In genomic region chr14:118551061-118551724, GRCm38 (mm10) we compare ENCODE assay signal across 8 mouse cellular contexts.
A peak's percentile ranks its signal among the peaks of the same experiment; 100 is the strongest.
DNase-seq lines count a peak whose midpoint lies in the region; ATAC-seq and TF ChIP-seq lines count a peak whose summit lies in the region.

No protein-coding gene starts in this region.

- WGBS in heart, postnatal 0 days = 30% methylated on average over 18 of the region's 18 CpGs
- 6% methylated on average over 18 of the region's 18 CpGs for WGBS in lung, embryonic 15.5 days

- DNase-seq in thymus, postnatal 25 days = peak; percentile 2
- no peak for DNase-seq in thymus, postnatal 0 days (ENCODE audit: low spot score)
- no peak for DNase-seq in heart, postnatal 0 days (ENCODE audit: low spot score)
- no peak for DNase-seq in Muller cell, postnatal 12 days (ENCODE audit: inconsistent ontology term)
- DNase-seq in layer of hippocampus, adult 8-10 months (ENCODE audit: low spot score in 2 of 2) = no peak
- DNase-seq in yolk sac, embryonic 10.5 days (ENCODE audit: low spot score) = no peak
- DNase-seq in spleen, adult 18-20 months = no peak

- peaks cover 11% of the 10 kb centered on the region; the same call in 1 of the 2 replicates for H3K4me1 ChIP-seq in heart, postnatal 0 days (ENCODE audit: control insufficient read depth, insufficient read depth)
- peaks cover 12% of the 10 kb centered on the region for H3K4me1 ChIP-seq in lung, embryonic 15.5 days

- TF ChIP-seq EP300 in heart, postnatal 0 days (IDR thresholded peaks at IDR 0.05; ENCODE audit: low read depth) = no peak

- H3K4me3 ChIP-seq in heart, postnatal 0 days (ENCODE audit: low read depth, low read length) = peak overlapping the region; percentile 38
- peak overlapping the region; percentile 22 for H3K4me3 ChIP-seq in lung, embryonic 15.5 days

- no peaks in the 10 kb centered on the region for H3K9me3 ChIP-seq in heart, postnatal 0 days (replicated peaks; ENCODE audit: control insufficient read depth, low read length)
- H3K9me3 ChIP-seq in lung, embryonic 15.5 days = no peaks in the 10 kb centered on the region

- ATAC-seq in heart, postnatal 0 days (ENCODE audit: insufficient read depth, low read depth) = 0 out of 2 replicates have a peak, but pooled peaks have one; percentile 17
- ATAC-seq in lung, embryonic 15.5 days (ENCODE audit: borderline replicate concordance, extremely low read depth, low FRiP score, low TSS enrichment) = no peak

- peak overlapping the region; percentile 48 for H3K9ac ChIP-seq in heart, postnatal 0 days (replicated peaks; ENCODE audit: low read depth, low read length)
- H3K9ac ChIP-seq in lung, embryonic 15.5 days = no peak overlapping the region

- no peak for TF ChIP-seq CTCF in heart, postnatal 0 days (IDR thresholded peaks at IDR 0.05; ENCODE audit: low read depth)

- H3K27me3 ChIP-seq in heart, postnatal 0 days (ENCODE audit: control insufficient read depth, insufficient read depth, low read length) = no peaks in the 10 kb centered on the region
- no peaks in the 10 kb centered on the region; the same call in 1 of the 2 replicates for H3K27me3 ChIP-seq in lung, embryonic 15.5 days

- H3K4me2 ChIP-seq in heart, postnatal 0 days (ENCODE audit: low read depth, low read length) = peak overlapping the region; percentile 71
- peak overlapping the region; percentile 61 for H3K4me2 ChIP-seq in lung, embryonic 15.5 days

- 0 out of 2 replicates have a peak overlapping the region, but pooled peaks have one; percentile 8 for H3K27ac ChIP-seq in heart, postnatal 0 days (ENCODE audit: low read depth)
- H3K27ac ChIP-seq in lung, embryonic 15.5 days = no peak overlapping the region

- no peaks in the 10 kb centered on the region for H3K36me3 ChIP-seq in heart, postnatal 0 days (replicated peaks; ENCODE audit: control insufficient read depth, insufficient read depth, low read length)
- H3K36me3 ChIP-seq in lung, embryonic 15.5 days = no peaks in the 10 kb centered on the region
